Mouse (Mus musculus) erythroblast, embryonic 14.5 days (primary cell): ENCODE measurements around the gene Nfatc3. TPM values are rescaled to one million over a fixed set of nuclear protein-coding genes. Genes with fewer than 3 reads are reported as not detected.
"Not testable (repeated sequence)": the region's sequence is repeated elsewhere in the genome, so short reads cannot be mapped to it uniquely, and the experiment has no call there.

Source experiments
- H3K27me3 ChIP-seq: 2 replicates; pipeline ENCODE4 v1.6.1; 2012; ENCODE audit warnings: inconsistent platforms; ENCODE audit not compliant: control insufficient read depth
- H3K36me3 ChIP-seq: 2 replicates; pipeline ENCODE4 v1.6.1; 2012; ENCODE audit warnings: mild to moderate bottlenecking, inconsistent platforms; ENCODE audit not compliant: control insufficient read depth
- H3K4me1 ChIP-seq: 2 replicates; pipeline ENCODE4 v1.6.1; 2012; ENCODE audit warnings: inconsistent platforms; ENCODE audit not compliant: control insufficient read depth
- H3K4me3 ChIP-seq: replicated peaks from 2 replicates; pipeline ENCODE3; 2012; ENCODE audit warnings: moderate library complexity, mild to moderate bottlenecking, inconsistent platforms
- H3K9me3 ChIP-seq: 2 replicates; pipeline ENCODE4 v1.6.1; 2012; ENCODE audit warnings: low read length, inconsistent platforms, mixed read lengths; ENCODE audit not compliant: control insufficient read depth
- GATA1 ChIP-seq: IDR thresholded peaks from 2 replicates; pipeline ENCODE4 v1.6.1; 2012; ENCODE audit warnings: low read length, inconsistent platforms, mixed read lengths
- TAL1 ChIP-seq: IDR thresholded peaks from 3 replicates; pipeline ENCODE4 v1.6.1; 2012; ENCODE audit warnings: low read length, inconsistent platforms, mixed read lengths
- polyA plus RNA-seq: library from polyadenylated mRNA; stranded (reverse); fragments of >175 nt; gene quantifications from 2 replicates; pipeline ENCODE4 v1.2.3, GENCODE M21; 2012

The Nfatc3 gene
- 0.45 and 0.54 TPM in 2 replicates for polyA plus RNA-seq

DNA sequence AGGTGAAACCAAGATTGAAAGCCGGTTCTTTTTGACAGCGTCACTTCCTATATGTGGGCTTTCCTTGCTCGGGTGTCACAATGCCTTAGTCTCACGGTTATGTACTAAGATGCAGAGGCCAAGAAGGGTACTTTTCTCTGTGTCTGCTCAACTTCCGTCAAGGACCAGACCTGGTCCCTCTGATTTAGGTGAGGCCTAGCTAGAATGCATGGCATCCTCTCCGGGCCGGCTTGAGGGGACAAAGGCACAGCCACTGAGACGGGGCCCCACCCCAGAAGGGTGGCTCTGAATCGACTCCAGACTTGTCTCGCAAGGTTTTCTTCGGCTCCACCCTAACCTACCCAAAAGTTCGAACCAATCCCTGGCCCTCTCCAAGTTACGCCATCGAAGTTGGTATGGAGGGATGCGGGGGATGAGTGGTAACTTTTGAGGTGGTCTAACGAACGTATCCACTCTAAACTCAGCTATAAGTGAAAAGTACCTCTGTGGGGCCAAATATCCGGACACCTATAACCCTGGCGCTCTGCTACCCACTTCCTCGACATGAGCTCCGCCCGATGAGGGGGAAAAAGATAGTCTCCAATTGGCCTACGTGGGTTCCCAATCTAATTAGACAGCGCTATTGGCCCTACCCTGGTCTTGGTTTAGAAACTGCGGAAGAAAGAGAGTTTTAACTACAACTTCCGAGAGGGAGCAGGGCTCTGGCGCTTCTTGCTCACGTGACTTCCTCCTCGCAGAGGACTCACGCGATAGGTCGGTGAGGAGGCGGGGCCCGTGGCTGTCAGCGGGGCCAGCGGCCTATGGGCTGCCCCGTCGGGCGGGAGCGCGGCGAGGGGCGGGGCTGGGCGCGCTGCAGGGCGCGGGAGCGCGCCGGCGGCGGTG, at the start of gene Nfatc3:
Gene Nfatc3 (plus strand): TSS at position 110 of the 882 bp plus-strand sequence.
- H3K9me3 ChIP-seq: no peaks in the 10 kb centered on the region
- no peak for TF ChIP-seq GATA1
- TF ChIP-seq TAL1: no peak
- H3K4me1 ChIP-seq: peaks cover 52% of the 10 kb centered on the region
- no peaks in the 10 kb centered on the region for H3K27me3 ChIP-seq
- peak within 1 kb of the TSS; percentile 100 for H3K4me3 ChIP-seq
- peaks cover 16% of the 10 kb centered on the region for H3K36me3 ChIP-seq

GRCm38 (mm10) chr8:106010748-106011642, 47.6 kb upstream of the Nfatc3 start:
- Histone ChIP-seq H3K4me1 (peaks cover 62% of the 10 kb centered on the region), H3K27me3 (no peaks in the 10 kb centered on the region), H3K9me3 (no peaks in the 10 kb centered on the region), H3K36me3 (peaks cover 21% of the 10 kb centered on the region), H3K4me3 (peak overlapping the region; percentile 90)
- no peak for TF ChIP-seq GATA1
- TF ChIP-seq TAL1: no peak

DNA sequence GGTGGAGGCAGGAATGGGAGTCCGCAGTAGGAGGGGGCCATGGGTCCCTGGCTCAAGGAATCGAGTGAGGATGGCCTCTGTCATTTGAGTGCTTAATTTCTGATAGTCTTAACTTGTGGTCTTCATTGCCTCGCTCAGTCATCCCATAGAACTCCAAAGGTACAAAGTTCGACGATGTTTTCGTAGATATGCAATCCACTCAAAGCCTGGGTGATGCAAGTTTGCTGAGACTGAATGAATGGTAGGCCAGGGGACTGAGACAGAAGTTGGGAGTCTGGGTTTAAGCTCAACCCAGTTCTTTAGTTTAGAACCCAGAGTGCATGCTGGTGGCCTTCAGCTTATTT, 47.0 kb upstream of the Nfatc3 start, which contains the start of gene Ddx28:
Gene Ddx28 (minus strand): TSS at position 240 of the 344 bp plus-strand sequence.
- TF ChIP-seq GATA1: no peak
- TF ChIP-seq TAL1: no peak
- Histone ChIP-seq H3K4me3 (peak within 1 kb of the TSS; percentile 90), H3K4me1 (peaks cover 67% of the 10 kb centered on the region), H3K27me3 (no peaks in the 10 kb centered on the region), H3K36me3 (peaks cover 25% of the 10 kb centered on the region), H3K9me3 (no peaks in the 10 kb centered on the region)

GRCm38 (mm10) chr8:106012203-106012602, 46.4 kb upstream of the Nfatc3 start:
- Histone ChIP-seq H3K4me3 (peak overlapping the region; percentile 90), H3K36me3 (peaks cover 29% of the 10 kb centered on the region), H3K4me1 (peaks cover 70% of the 10 kb centered on the region)
- H3K27me3 ChIP-seq, H3K9me3 ChIP-seq: not testable (repeated sequence)

DNA sequence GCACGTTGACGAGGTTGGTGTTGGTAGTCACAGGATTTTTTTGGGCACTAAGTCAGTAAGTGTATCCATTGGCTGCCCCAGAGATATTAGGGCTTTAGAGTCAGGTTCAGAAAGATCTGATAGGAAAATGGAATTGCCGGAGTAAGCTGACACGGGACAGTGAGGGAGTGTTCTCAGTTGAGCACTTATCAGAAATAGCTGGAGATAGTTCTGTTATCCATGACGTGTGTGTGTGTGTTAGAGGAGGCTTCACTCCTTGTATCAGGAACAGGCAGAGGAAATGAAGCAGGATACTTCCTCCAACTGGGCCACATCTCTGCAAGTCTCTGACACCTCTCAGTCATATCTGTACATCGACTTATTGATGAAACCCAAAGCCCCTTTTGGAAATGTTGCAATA, 42.4 kb upstream of the Nfatc3 start:
- Histone ChIP-seq H3K4me1 (peaks cover 59% of the 10 kb centered on the region), H3K27me3 (no peaks in the 10 kb centered on the region), H3K9me3 (no peaks in the 10 kb centered on the region), H3K36me3 (peaks cover 51% of the 10 kb centered on the region), H3K4me3 (no peak overlapping the region)
- no peak for TF ChIP-seq GATA1

GRCm38 (mm10) chr8:106017130-106017529, 41.5 kb upstream of the Nfatc3 start:
- peaks cover 57% of the 10 kb centered on the region for H3K36me3 ChIP-seq
- no peak for TF ChIP-seq GATA1
- no peak for TF ChIP-seq TAL1
- H3K27me3 ChIP-seq: no peaks in the 10 kb centered on the region
- no peak overlapping the region for H3K4me3 ChIP-seq
- peaks cover 51% of the 10 kb centered on the region for H3K4me1 ChIP-seq
- no peaks in the 10 kb centered on the region for H3K9me3 ChIP-seq

DNA sequence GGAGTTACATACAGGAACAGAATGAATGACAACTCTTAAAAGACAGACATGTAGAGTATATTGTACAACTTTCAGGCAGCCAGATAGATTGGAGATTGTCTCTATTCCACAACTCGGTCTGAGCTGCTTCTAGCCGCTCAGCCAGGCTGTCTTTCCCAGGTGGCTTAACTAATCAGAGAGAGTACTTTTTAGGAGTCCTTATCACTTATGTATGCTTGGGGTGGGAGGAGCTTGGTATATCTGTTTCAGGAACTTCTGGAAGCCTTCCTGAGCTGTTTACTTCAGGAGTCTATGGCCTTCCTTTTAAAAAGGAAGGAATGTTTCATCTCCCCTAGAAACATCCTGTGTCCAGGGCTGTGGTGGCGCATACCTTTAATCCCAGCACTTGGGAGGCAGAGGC, 40.6 kb upstream of the Nfatc3 start:
- no peak overlapping the region for H3K4me3 ChIP-seq
- peaks cover 43% of the 10 kb centered on the region for H3K4me1 ChIP-seq
- H3K36me3 ChIP-seq: peaks cover 60% of the 10 kb centered on the region
- TF ChIP-seq TAL1 (no peak), GATA1 (no peak)
- H3K27me3 ChIP-seq: no peaks in the 10 kb centered on the region
- H3K9me3 ChIP-seq: no peaks in the 10 kb centered on the region

- H3K36me3 ChIP-seq: peaks cover 67% of the 10 kb centered on the region
- H3K9me3 ChIP-seq: no peaks in the 10 kb centered on the region
- H3K4me3 ChIP-seq: no peak overlapping the region
- TF ChIP-seq GATA1: no peak
- TF ChIP-seq TAL1: no peak
- no peaks in the 10 kb centered on the region for H3K27me3 ChIP-seq
- peaks cover 16% of the 10 kb centered on the region for H3K4me1 ChIP-seq
Observed at GRCm38 (mm10) chr8:106022483-106022882, 36.2 kb upstream of the Nfatc3 start.

GRCm38 (mm10) chr8:106038721-106039120, 19.9 kb upstream of the Nfatc3 start:
- Histone ChIP-seq H3K4me1 (peaks cover 4% of the 10 kb centered on the region), H3K36me3 (peaks cover 55% of the 10 kb centered on the region), H3K4me3 (no peak overlapping the region), H3K27me3 (no peaks in the 10 kb centered on the region), H3K9me3 (no peaks in the 10 kb centered on the region)
- no peak for TF ChIP-seq GATA1
- no peak for TF ChIP-seq TAL1
